Mouse (Mus musculus) midbrain, embryonic 14.5 days (tissue): Measurements from ENCODE around the gene Emsy. TPM values are rescaled to one million over a fixed set of nuclear protein-coding genes. Genes with fewer than 3 reads are reported as not detected.

ENCODE experiments used
- ATAC-seq: fragments of 200-750 bp; cut with Nextera tagmentation; 2 replicates; pipeline ENCODE4 v1.8.0; 2017; ENCODE audit warnings: moderate number of reproducible peaks, moderate library complexity; ENCODE audit not compliant: low FRiP score, low TSS enrichment
- DNase-seq: peaks from one replicate; pipeline ENCODE4 v3.0.0-alpha.2; 2015
- H3K27ac ChIP-seq: fragments of 300-500 bp; sonication (generic); replicated peaks from 2 replicates; pipeline ENCODE4 v1.5.1; 2014; ENCODE audit warnings: mild to moderate bottlenecking, low read depth, low read length, moderate library complexity
- H3K27me3 ChIP-seq: fragments of 300-500 bp; sonication (generic); 2 replicates; pipeline ENCODE4 v1.6.1; 2014; ENCODE audit warnings: low read length, control low read depth, mixed read lengths; ENCODE audit not compliant: control insufficient read depth, insufficient read depth
- H3K36me3 ChIP-seq: fragments of 300-500 bp; sonication (generic); 2 replicates; pipeline ENCODE4 v1.6.1; 2014; ENCODE audit warnings: low read length, control low read depth; ENCODE audit not compliant: control insufficient read depth, insufficient read depth
- H3K4me1 ChIP-seq: fragments of 300-500 bp; sonication (generic); 2 replicates; pipeline ENCODE4 v1.6.1; 2014; ENCODE audit warnings: mild to moderate bottlenecking, antibody characterized with exemption, low read length, control low read depth; ENCODE audit not compliant: control insufficient read depth, insufficient read depth
- H3K4me2 ChIP-seq: fragments of 300-500 bp; sonication (generic); 2 replicates; pipeline ENCODE4 v1.6.1; 2014; ENCODE audit warnings: mild to moderate bottlenecking, low read length, moderate library complexity
- H3K4me3 ChIP-seq: fragments of 300-500 bp; sonication (generic); replicated peaks from 2 replicates; pipeline ENCODE4 v1.5.1; 2014; ENCODE audit warnings: low read depth, low read length
- H3K9ac ChIP-seq: fragments of 300-500 bp; sonication (generic); replicated peaks from 2 replicates; pipeline ENCODE4 v1.6.1; 2014; ENCODE audit warnings: mild to moderate bottlenecking, low read length, moderate library complexity
- H3K9me3 ChIP-seq: fragments of 300-500 bp; sonication (generic); 2 replicates; pipeline ENCODE4 v1.6.1; 2016; ENCODE audit warnings: low read length, control low read depth, mixed read lengths; ENCODE audit not compliant: control insufficient read depth
- WGBS: fragments of 180-500 bp; shearing (Covaris S2); extraction: QIAGEN DNeasy Blood & Tissue Kit; methylation state at CpG from one replicate; pipeline ENCODE4 v1.1.7; 2014; 5-methylcytosine and 5-hydroxymethylcytosine counted together
- polyA plus RNA-seq: library from polyadenylated mRNA; unstranded; fragments of >200 nt; fragmentation: Nextera tagmentation; extraction: Ambion mirVana; gene quantifications from 2 replicates; pipeline ENCODE4 v1.2.1, GENCODE M21; 2014

The Emsy gene
- polyA plus RNA-seq, 1 experiment from 2014 or later = 67.7 TPM

- 69% methylated on average over 3 of the region's 3 CpGs for WGBS
- H3K27ac ChIP-seq = no peak overlapping the region
- DNase-seq (no peak), ATAC-seq (no peak)
- no peak overlapping the region for H3K9ac ChIP-seq
- no peaks in the 10 kb centered on the region for H3K9me3 ChIP-seq
- no peaks in the 10 kb centered on the region for H3K27me3 ChIP-seq
- no peak overlapping the region for H3K4me2 ChIP-seq
- no peak overlapping the region for H3K4me3 ChIP-seq
- no peaks in the 10 kb centered on the region for H3K36me3 ChIP-seq
- H3K4me1 ChIP-seq = no peaks in the 10 kb centered on the region
Observed at GRCm38 (mm10) chr7:98551041-98551440, 105.5 kb downstream of the Emsy start.

DNA sequence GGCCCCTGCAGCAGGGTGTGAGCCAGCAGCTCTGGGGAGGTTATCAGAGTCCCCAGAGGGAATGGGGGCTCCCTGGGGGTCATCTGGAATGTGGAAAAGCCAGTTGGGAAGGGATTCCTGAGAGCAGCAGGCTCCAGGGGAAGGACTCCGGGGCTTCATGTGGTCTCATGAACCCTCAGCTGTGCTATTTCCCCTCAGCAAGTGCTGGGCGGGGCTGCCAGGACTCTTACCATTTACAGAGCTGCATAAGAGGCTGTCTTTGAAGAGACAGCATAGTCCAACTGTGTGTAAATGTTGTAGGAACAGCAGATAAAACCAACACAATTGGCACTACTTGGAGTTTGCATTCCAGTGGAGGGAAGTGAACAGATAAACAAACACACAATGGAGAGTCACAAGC is 106.0 kb downstream of the Emsy start:
- WGBS = 61% methylated on average over 2 of the region's 2 CpGs
- Histone ChIP-seq H3K4me3 (no peak overlapping the region), H3K4me2 (no peak overlapping the region), H3K9ac (no peak overlapping the region), H3K27ac (no peak overlapping the region), H3K27me3 (no peaks in the 10 kb centered on the region), H3K36me3 (no peaks in the 10 kb centered on the region), H3K9me3 (no peaks in the 10 kb centered on the region), H3K4me1 (no peaks in the 10 kb centered on the region)
- DNase-seq (no peak), ATAC-seq (no peak)

DNA sequence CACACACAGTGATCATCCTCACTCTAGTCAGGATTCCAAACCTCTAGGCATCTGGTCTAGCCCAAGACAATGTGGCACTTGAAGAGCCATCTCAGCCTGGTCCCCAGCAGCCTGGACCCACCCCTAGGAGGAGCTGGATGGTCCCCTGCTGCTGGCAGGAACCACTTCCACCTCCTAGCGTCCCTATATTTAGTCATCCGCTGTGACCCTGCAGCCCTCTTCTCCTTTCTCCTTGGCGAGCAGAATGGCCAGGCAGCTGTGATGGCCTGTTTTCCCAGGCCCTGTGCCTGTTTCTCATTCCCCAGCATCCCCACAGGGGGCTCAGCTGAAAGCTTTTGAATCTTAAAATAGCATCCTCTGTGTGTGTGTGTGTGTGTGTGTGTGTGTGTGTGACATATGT is 107.7 kb downstream of the Emsy start:
- Histone ChIP-seq H3K36me3 (no peaks in the 10 kb centered on the region), H3K4me3 (no peak overlapping the region), H3K4me1 (no peaks in the 10 kb centered on the region), H3K9ac (no peak overlapping the region), H3K9me3 (no peaks in the 10 kb centered on the region), H3K4me2 (no peak overlapping the region), H3K27ac (no peak overlapping the region), H3K27me3 (no peaks in the 10 kb centered on the region)
- no peak for ATAC-seq
- peak; percentile 20 for DNase-seq
- 60% methylated on average over 3 of the region's 3 CpGs for WGBS

GRCm38 (mm10) chr7:98544556-98544955 is 112.0 kb downstream of the Emsy start:
- DNase-seq = no peak
- Histone ChIP-seq H3K4me3 (no peak overlapping the region), H3K4me1 (no peaks in the 10 kb centered on the region), H3K9me3 (no peaks in the 10 kb centered on the region), H3K27me3 (no peaks in the 10 kb centered on the region), H3K9ac (no peak overlapping the region), H3K27ac (no peak overlapping the region), H3K36me3 (no peaks in the 10 kb centered on the region), H3K4me2 (no peak overlapping the region)
- WGBS = 83% methylated on average over 3 of the region's 3 CpGs
- ATAC-seq = no peak

DNA sequence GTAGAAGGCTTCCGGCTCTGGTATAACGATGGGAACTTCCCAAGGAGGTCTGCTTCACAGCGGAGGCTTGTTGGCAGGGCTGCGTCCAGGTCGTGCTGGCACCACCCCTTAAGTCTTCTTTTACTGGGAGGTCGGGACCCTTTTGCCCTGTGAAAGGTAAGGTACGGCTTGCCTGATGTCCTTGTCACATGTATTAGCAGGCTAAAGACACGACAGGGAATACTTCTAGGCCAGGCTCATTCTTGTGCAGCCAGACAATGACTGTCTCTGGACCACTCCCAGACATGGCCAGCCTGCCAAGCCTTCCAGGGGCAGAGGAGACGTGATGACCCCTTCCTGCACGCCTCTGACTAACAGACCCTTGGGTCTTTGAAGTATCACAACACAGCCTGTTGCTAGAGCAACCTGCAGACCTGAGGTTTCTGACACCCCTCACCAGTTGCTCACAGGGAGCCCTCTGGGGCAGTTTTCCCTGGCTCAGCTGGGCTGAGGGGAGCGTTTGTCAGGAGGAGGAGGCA is 112.7 kb downstream of the Emsy start:
- Histone ChIP-seq H3K27ac (no peak overlapping the region), H3K27me3 (no peaks in the 10 kb centered on the region), H3K4me1 (no peaks in the 10 kb centered on the region), H3K4me3 (no peak overlapping the region), H3K4me2 (no peak overlapping the region), H3K36me3 (no peaks in the 10 kb centered on the region), H3K9ac (no peak overlapping the region), H3K9me3 (no peaks in the 10 kb centered on the region)
- DNase-seq (no peak), ATAC-seq (no peak)
- WGBS = 54% methylated on average over 11 of the region's 11 CpGs

GRCm38 (mm10) chr7:98542731-98543142 is 113.8 kb downstream of the Emsy start:
- ATAC-seq = no peak
- Histone ChIP-seq H3K4me3 (no peak overlapping the region), H3K9me3 (no peaks in the 10 kb centered on the region), H3K4me1 (peaks cover 6% of the 10 kb centered on the region; the same call in 1 of the 2 replicates), H3K9ac (no peak overlapping the region), H3K4me2 (no peak overlapping the region), H3K27ac (no peak overlapping the region), H3K27me3 (no peaks in the 10 kb centered on the region), H3K36me3 (no peaks in the 10 kb centered on the region)
- 84% methylated on average over 6 of the region's 6 CpGs for WGBS
- no peak for DNase-seq

GRCm38 (mm10) chr7:98542267-98542666 is 114.3 kb downstream of the Emsy start:
- Histone ChIP-seq H3K4me2 (no peak overlapping the region), H3K27ac (no peak overlapping the region), H3K9me3 (no peaks in the 10 kb centered on the region), H3K4me3 (no peak overlapping the region), H3K36me3 (no peaks in the 10 kb centered on the region), H3K27me3 (no peaks in the 10 kb centered on the region), H3K9ac (no peak overlapping the region), H3K4me1 (peaks cover 10% of the 10 kb centered on the region)
- no peak for ATAC-seq
- WGBS = 92% methylated on average over 3 of the region's 3 CpGs
- no peak for DNase-seq

GRCm38 (mm10) chr7:98541564-98541963 is 115.0 kb downstream of the Emsy start:
- no peaks in the 10 kb centered on the region for H3K36me3 ChIP-seq
- no peaks in the 10 kb centered on the region for H3K27me3 ChIP-seq
- H3K27ac ChIP-seq = no peak overlapping the region
- H3K4me2 ChIP-seq = no peak overlapping the region
- ATAC-seq (no peak), DNase-seq (no peak)
- H3K9ac ChIP-seq = no peak overlapping the region
- 95% methylated on average over 5 of the region's 5 CpGs for WGBS
- H3K4me1 ChIP-seq = peaks cover 11% of the 10 kb centered on the region
- no peak overlapping the region for H3K4me3 ChIP-seq
- H3K9me3 ChIP-seq = no peaks in the 10 kb centered on the region

DNA sequence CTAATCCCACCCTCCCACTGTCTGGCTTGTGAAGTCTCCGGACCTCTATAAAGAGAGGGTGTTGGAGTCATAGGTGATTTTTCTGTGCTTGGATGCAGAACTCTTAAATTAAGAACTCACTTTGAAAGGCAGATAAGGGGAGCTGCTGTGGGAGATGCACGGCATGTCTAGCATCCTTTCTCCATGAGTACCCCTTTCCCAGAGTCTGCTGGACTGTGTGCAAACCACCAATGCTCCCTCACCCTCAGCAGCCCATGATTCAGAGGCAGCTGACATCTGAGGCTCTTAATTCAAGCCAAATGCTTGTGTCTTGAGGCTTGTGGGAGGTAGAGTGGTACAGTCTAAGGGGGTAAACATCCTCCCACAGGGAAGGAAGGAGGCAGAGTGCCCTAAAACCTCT is 115.7 kb downstream of the Emsy start:
- no peak for ATAC-seq
- Histone ChIP-seq H3K4me3 (no peak overlapping the region), H3K4me2 (no peak overlapping the region), H3K9me3 (no peaks in the 10 kb centered on the region), H3K9ac (no peak overlapping the region), H3K36me3 (no peaks in the 10 kb centered on the region), H3K4me1 (peaks cover 11% of the 10 kb centered on the region), H3K27me3 (no peaks in the 10 kb centered on the region), H3K27ac (no peak overlapping the region)
- WGBS = 67% methylated on average over 2 of the region's 2 CpGs
- no peak for DNase-seq
